ENCODE assay signal across 19 mouse cellular contexts in the genomic region with DNA sequence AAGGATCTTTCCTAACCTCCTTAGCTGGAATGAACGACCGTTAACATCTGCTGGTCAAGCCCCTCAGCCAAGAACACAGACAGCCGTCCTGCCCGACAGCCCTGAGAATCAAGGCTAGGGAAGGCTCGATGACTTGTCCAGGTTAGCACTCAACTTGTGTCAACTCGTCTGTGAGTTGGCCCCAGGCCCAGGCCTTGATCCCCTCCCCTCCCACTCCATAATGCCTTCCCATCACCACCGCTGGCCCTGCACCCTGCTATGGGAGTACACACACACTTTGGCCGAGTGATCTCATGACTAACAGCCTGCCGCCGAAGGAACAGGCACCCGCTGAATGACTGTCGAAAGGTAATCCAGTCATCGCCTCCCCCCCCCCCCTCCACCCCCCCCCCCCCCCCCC.
A peak's percentile ranks its signal among the peaks of the same experiment; 100 is the strongest.
DNase-seq lines count a peak whose midpoint lies in the region; ATAC-seq lines count a peak whose summit lies in the region.
"Had no signal": no experiment of that assay in that cellular context is flagged by ENCODE, and none has a peak within 500 bp of the region (broad histone marks: within the 10 kb centered on the region; RNA-seq: fewer than 3 reads in every experiment).

No protein-coding gene starts in this region.

- H3K4me1 ChIP-seq in kidney, embryonic 14.5 days (ENCODE audit: control insufficient read depth, insufficient read depth, low read length) = no peaks in the 10 kb centered on the region
- H3K4me1 ChIP-seq: heart, embryonic 10.5 days; heart, embryonic 15.5 days had no signal

- ATAC-seq in kidney, embryonic 14.5 days (ENCODE audit: low FRiP score, low TSS enrichment) = peak; percentile 40; the same call in 1 of the 2 replicates
- ATAC-seq: forebrain, embryonic 14.5 days; intestine, postnatal 0 days had no signal

- H3K4me2 ChIP-seq in kidney, embryonic 14.5 days (replicated peaks; ENCODE audit: low read depth, low read length) = no peak overlapping the region
- H3K4me2 ChIP-seq: heart, embryonic 15.5 days; hindbrain, embryonic 15.5 days had no signal

- H3K9me3 ChIP-seq in kidney, embryonic 14.5 days (ENCODE audit: control insufficient read depth, low read length) = no peaks in the 10 kb centered on the region
- H3K9me3 ChIP-seq: forebrain, embryonic 10.5 days; heart, embryonic 10.5 days; heart, embryonic 15.5 days; hindbrain, embryonic 15.5 days had no signal

- no peak overlapping the region for H3K9ac ChIP-seq in kidney, embryonic 14.5 days (ENCODE audit: low read depth, low read length)
- H3K9ac ChIP-seq: heart, embryonic 15.5 days; hindbrain, embryonic 15.5 days had no signal

- no peaks in the 10 kb centered on the region for H3K27me3 ChIP-seq in kidney, embryonic 14.5 days (ENCODE audit: control insufficient read depth, insufficient read depth, low read length)
- H3K27me3 ChIP-seq: heart, embryonic 15.5 days; hindbrain, embryonic 15.5 days had no signal

- H3K27ac ChIP-seq in kidney, embryonic 14.5 days (ENCODE audit: low read depth, low read length) = no peak overlapping the region
- H3K27ac ChIP-seq: gastrocnemius, adult 2 months; heart, embryonic 10.5 days; heart, embryonic 15.5 days; hindbrain, embryonic 15.5 days had no signal

- peaks cover 24% of the 10 kb centered on the region; the same call in 1 of the 2 replicates for H3K36me3 ChIP-seq in kidney, embryonic 14.5 days (ENCODE audit: control insufficient read depth, insufficient read depth, low read length)
- H3K36me3 ChIP-seq: forebrain, embryonic 10.5 days; hindbrain, embryonic 15.5 days had no signal

- WGBS in kidney, embryonic 14.5 days = 70% methylated on average over 12 of the region's 13 CpGs

- no peak overlapping the region for H3K4me3 ChIP-seq in kidney, embryonic 14.5 days (ENCODE audit: low read length)
- H3K4me3 ChIP-seq: forebrain, embryonic 10.5 days; gastrocnemius, adult 2 months; heart, embryonic 10.5 days; heart, embryonic 15.5 days; hindbrain, embryonic 15.5 days had no signal

- DNase-seq in adrenal gland, postnatal 14 days = peak; percentile 46
- no peak for DNase-seq in adrenal gland, adult 8-10 months
- DNase-seq in kidney, adult 8-10 months = no peak
- DNase-seq in urinary bladder, postnatal 14 days (ENCODE audit: low spot score) = peak; percentile 56
- no peak for DNase-seq in urinary bladder, postnatal 10 days (ENCODE audit: low spot score)
- DNase-seq in gonadal fat pad, adult 2 months (ENCODE audit: low read depth) = peak; percentile 47
- no peak for DNase-seq in cerebellum, postnatal 14 days
- DNase-seq: cerebellum, adult 11 months; cerebellum, adult 8-10 months; cerebellum, postnatal 25 days; gastrocnemius, adult 2 months; gastrocnemius, postnatal 25 days had no signal

Comparison
In these comparisons a context has a peak if more than half of its experiments do, and no peak if none do; other contexts are left out.
1. DNase-seq: peak in adrenal gland, postnatal 14 days (single experiment), urinary bladder, postnatal 14 days (single experiment) and gonadal fat pad, adult 2 months (single experiment); none in adrenal gland, adult 8-10 months (single experiment), kidney, adult 8-10 months (0 of 2), urinary bladder, postnatal 10 days (single experiment) and cerebellum, postnatal 14 days (0 of 2).